22 mouse cellular contexts compared by ENCODE assay signal in genomic region chr6:52235267-52235666, GRCm38 (mm10). TPM values are rescaled to one million over a fixed set of nuclear protein-coding genes. Genes with fewer than 3 reads are reported as not detected.
DNase-seq lines count a peak whose midpoint lies in the region; ATAC-seq lines count a peak whose summit lies in the region.
"Had no signal": no experiment of that assay in that cellular context is flagged by ENCODE, and none has a peak within 500 bp of the region (broad histone marks: within the 10 kb centered on the region; RNA-seq: fewer than 3 reads in every experiment).

No protein-coding gene starts in this region.

- DNase-seq in intestine, embryonic 14.5 days (ENCODE audit: low spot score) = no peak
- peak; percentile 8 for DNase-seq in urinary bladder, postnatal 14 days (ENCODE audit: low spot score)
- DNase-seq in urinary bladder, postnatal 25 days (ENCODE audit: low spot score) = no peak
- DNase-seq in embryo, embryonic 9.5 days (ENCODE audit: extremely low spot score) = no peak
- DNase-seq: adrenal gland, postnatal 36 days; heart, postnatal 36 days; lung, postnatal 10 days; retina, postnatal 1 day had no signal

- no peaks in the 10 kb centered on the region for H3K36me3 ChIP-seq in intestine, embryonic 14.5 days (ENCODE audit: control insufficient read depth, insufficient read depth, low read length)
- no peaks in the 10 kb centered on the region for H3K36me3 ChIP-seq in intestine, embryonic 16.5 days (ENCODE audit: control insufficient read depth, insufficient read depth, low read length)
- peaks cover 28% of the 10 kb centered on the region for H3K36me3 ChIP-seq in limb, embryonic 13.5 days
- no peaks in the 10 kb centered on the region for H3K36me3 ChIP-seq in liver, embryonic 12.5 days
- H3K36me3 ChIP-seq: embryonic facial prominence, embryonic 13.5 days; hindbrain, embryonic 15.5 days had no signal

- no peaks in the 10 kb centered on the region for H3K9me3 ChIP-seq in intestine, embryonic 14.5 days (ENCODE audit: control insufficient read depth, low read length)
- no peaks in the 10 kb centered on the region for H3K9me3 ChIP-seq in intestine, embryonic 16.5 days (ENCODE audit: control insufficient read depth, low read length)
- H3K9me3 ChIP-seq in limb, embryonic 13.5 days = no peaks in the 10 kb centered on the region
- no peaks in the 10 kb centered on the region for H3K9me3 ChIP-seq in liver, embryonic 12.5 days (replicated peaks)
- H3K9me3 ChIP-seq: embryonic facial prominence, embryonic 13.5 days; hindbrain, embryonic 15.5 days had no signal

- peaks cover 99% of the 10 kb centered on the region for H3K27me3 ChIP-seq in intestine, embryonic 14.5 days (replicated peaks; ENCODE audit: control insufficient read depth, insufficient read depth, low read length)
- H3K27me3 ChIP-seq in intestine, embryonic 16.5 days (replicated peaks; ENCODE audit: control insufficient read depth, insufficient read depth, low read length) = peaks cover 74% of the 10 kb centered on the region
- no peaks in the 10 kb centered on the region for H3K27me3 ChIP-seq in limb, embryonic 13.5 days
- H3K27me3 ChIP-seq in liver, embryonic 12.5 days (replicated peaks) = peaks cover 98% of the 10 kb centered on the region
- H3K27me3 ChIP-seq: Patski had no signal

- peak overlapping the region; percentile 32 for H3K4me2 ChIP-seq in intestine, embryonic 14.5 days (ENCODE audit: low read length)
- no peak overlapping the region for H3K4me2 ChIP-seq in intestine, embryonic 16.5 days (ENCODE audit: low read depth, low read length)
- peak overlapping the region; percentile 75 for H3K4me2 ChIP-seq in limb, embryonic 13.5 days (replicated peaks)
- H3K4me2 ChIP-seq in liver, embryonic 12.5 days = no peak overlapping the region
- H3K4me2 ChIP-seq: embryonic facial prominence, embryonic 13.5 days; heart, embryonic 11.5 days; hindbrain, embryonic 15.5 days had no signal

- ATAC-seq in intestine, embryonic 14.5 days (replicated peaks; ENCODE audit: low FRiP score, low TSS enrichment, low read depth) = no peak
- ATAC-seq in intestine, embryonic 16.5 days = no peak
- no peak for ATAC-seq in limb, embryonic 13.5 days (ENCODE audit: low FRiP score, low read depth)
- ATAC-seq in liver, embryonic 12.5 days = no peak
- no peak for ATAC-seq in frontal cortex, adult (ENCODE audit: low TSS enrichment)
- ATAC-seq: forebrain, embryonic 16.5 days; midbrain, embryonic 16.5 days had no signal

- WGBS in intestine, embryonic 14.5 days = 25% methylated on average over 9 of the region's 9 CpGs
- 34% methylated on average over 9 of the region's 9 CpGs for WGBS in intestine, embryonic 16.5 days
- WGBS in limb, embryonic 13.5 days = 10% methylated on average over 9 of the region's 9 CpGs
- 32% methylated on average over 9 of the region's 9 CpGs for WGBS in liver, embryonic 12.5 days (ENCODE audit: insufficient replicate concordance)

- no peak overlapping the region for H3K27ac ChIP-seq in intestine, embryonic 14.5 days (ENCODE audit: low read depth)
- H3K27ac ChIP-seq in intestine, embryonic 16.5 days (ENCODE audit: low read length) = no peak overlapping the region
- peak overlapping the region; percentile 100 for H3K27ac ChIP-seq in limb, embryonic 13.5 days
- H3K27ac ChIP-seq in liver, embryonic 12.5 days = no peak overlapping the region
- H3K27ac ChIP-seq: embryonic facial prominence, embryonic 13.5 days; hindbrain, embryonic 15.5 days had no signal

- H3K9ac ChIP-seq in intestine, embryonic 14.5 days (ENCODE audit: low read length) = no peak overlapping the region; the same call in 1 of the 2 replicates
- H3K9ac ChIP-seq in intestine, embryonic 16.5 days (ENCODE audit: low read depth, low read length) = no peak overlapping the region
- peak overlapping the region; percentile 100 for H3K9ac ChIP-seq in limb, embryonic 13.5 days
- H3K9ac ChIP-seq in liver, embryonic 12.5 days = no peak overlapping the region
- H3K9ac ChIP-seq: embryonic facial prominence, embryonic 13.5 days; hindbrain, embryonic 15.5 days had no signal

- peak overlapping the region; percentile 32; the same call in 1 of the 2 replicates for H3K4me3 ChIP-seq in intestine, embryonic 14.5 days (ENCODE audit: low read depth, low read length)
- no peak overlapping the region; the same call in 1 of the 2 replicates for H3K4me3 ChIP-seq in intestine, embryonic 16.5 days (ENCODE audit: low read length)
- H3K4me3 ChIP-seq in limb, embryonic 13.5 days = peak overlapping the region; percentile 95
- H3K4me3 ChIP-seq in liver, embryonic 12.5 days = no peak overlapping the region
- H3K4me3 ChIP-seq: hindbrain, embryonic 15.5 days had no signal

- no peaks in the 10 kb centered on the region for H3K4me1 ChIP-seq in intestine, embryonic 14.5 days (replicated peaks; ENCODE audit: control insufficient read depth, insufficient read depth, low read length)
- H3K4me1 ChIP-seq in intestine, embryonic 16.5 days (ENCODE audit: control insufficient read depth, insufficient read depth, low read length) = no peaks in the 10 kb centered on the region; the same call in 1 of the 2 replicates
- peaks cover 22% of the 10 kb centered on the region for H3K4me1 ChIP-seq in limb, embryonic 13.5 days
- no peaks in the 10 kb centered on the region for H3K4me1 ChIP-seq in liver, embryonic 12.5 days
- H3K4me1 ChIP-seq: hindbrain, embryonic 15.5 days had no signal

RNA-seq across cellular contexts. Expression of gene Hoxa9, which starts 4.4 kb away (rescaled TPM):
- polyA plus RNA-seq in intestine, embryonic 14.5 days (2014; fragmentation: Nextera tagmentation; extraction: Ambion mirVana) = 4.2 and 7.1 TPM in 2 replicates
- 3.0 and 3.2 TPM in 2 replicates for polyA plus RNA-seq in intestine, embryonic 16.5 days (2015; fragmentation: Nextera tagmentation; extraction: Ambion mirVana)
- polyA plus RNA-seq in limb, embryonic 13.5 days (2015; fragmentation: Nextera tagmentation; extraction: Ambion mirVana) = 58.3 and 63.5 TPM in 2 replicates
- 1.2 and 1.4 TPM in 2 replicates for polyA plus RNA-seq in liver, embryonic 12.5 days (2016; fragmentation: Nextera tagmentation; extraction: Ambion mirVana)
- polyA plus RNA-seq: cerebellum, adult 2 months; embryonic facial prominence, embryonic 13.5 days; forebrain, embryonic 16.5 days; midbrain, embryonic 16.5 days had no signal

RNA-seq across cellular contexts. Expression of gene Hoxa10, which starts 5.4 kb away (rescaled TPM):
- 15.6 and 20.4 TPM in 2 replicates for polyA plus RNA-seq in intestine, embryonic 14.5 days (2014; fragmentation: Nextera tagmentation; extraction: Ambion mirVana)
- 8.6 and 10.0 TPM in 2 replicates for polyA plus RNA-seq in intestine, embryonic 16.5 days (2015; fragmentation: Nextera tagmentation; extraction: Ambion mirVana)
- polyA plus RNA-seq in limb, embryonic 13.5 days (2015; fragmentation: Nextera tagmentation; extraction: Ambion mirVana) = 191 and 207 TPM in 2 replicates
- polyA plus RNA-seq in liver, embryonic 12.5 days (2016; fragmentation: Nextera tagmentation; extraction: Ambion mirVana) = 0.44 and 0.61 TPM in 2 replicates
- polyA plus RNA-seq: cerebellum, adult 2 months; forebrain, embryonic 16.5 days; midbrain, embryonic 16.5 days had no signal

RNA-seq across cellular contexts. Expression of gene Hoxa11, which starts 10.3 kb away (rescaled TPM):
- 2.0 and 2.6 TPM in 2 replicates for polyA plus RNA-seq in intestine, embryonic 14.5 days (2014; fragmentation: Nextera tagmentation; extraction: Ambion mirVana)
- polyA plus RNA-seq in intestine, embryonic 16.5 days (2015; fragmentation: Nextera tagmentation; extraction: Ambion mirVana) = 1.4 and 1.9 TPM in 2 replicates
- 44.5 and 55.0 TPM in 2 replicates for polyA plus RNA-seq in limb, embryonic 13.5 days (2015; fragmentation: Nextera tagmentation; extraction: Ambion mirVana)
- polyA plus RNA-seq in liver, embryonic 12.5 days (2016; fragmentation: Nextera tagmentation; extraction: Ambion mirVana) = 0.06 TPM in 1 of 2 replicates, not detected in the other
- polyA plus RNA-seq: cerebellum, adult 2 months; embryonic facial prominence, embryonic 13.5 days; forebrain, embryonic 16.5 days; heart, embryonic 11.5 days; hindbrain, embryonic 15.5 days; large intestine, adult 2 months; liver, embryonic 16.5 days; midbrain, embryonic 16.5 days; thymus, postnatal 0 days had no signal

RNA-seq across cellular contexts. Expression of gene Hoxa7, which starts 13.6 kb away (rescaled TPM):
- 9.2 and 10.1 TPM in 2 replicates for polyA plus RNA-seq in intestine, embryonic 14.5 days (2014; fragmentation: Nextera tagmentation; extraction: Ambion mirVana)
- polyA plus RNA-seq in intestine, embryonic 16.5 days (2015; fragmentation: Nextera tagmentation; extraction: Ambion mirVana) = 6.0 and 8.2 TPM in 2 replicates
- polyA plus RNA-seq in limb, embryonic 13.5 days (2015; fragmentation: Nextera tagmentation; extraction: Ambion mirVana) = 11.8 and 13.1 TPM in 2 replicates
- polyA plus RNA-seq in liver, embryonic 12.5 days (2016; fragmentation: Nextera tagmentation; extraction: Ambion mirVana) = 0.74 and 0.81 TPM in 2 replicates
- polyA plus RNA-seq: embryonic facial prominence, embryonic 13.5 days; forebrain, embryonic 16.5 days; midbrain, embryonic 16.5 days had no signal

RNA-seq across cellular contexts. Expression of gene Gm28308, which starts 22.1 kb away (rescaled TPM):
- polyA plus RNA-seq in intestine, embryonic 14.5 days (2014; fragmentation: Nextera tagmentation; extraction: Ambion mirVana) = not detected in 2 replicates
- polyA plus RNA-seq in intestine, embryonic 16.5 days (2015; fragmentation: Nextera tagmentation; extraction: Ambion mirVana) = not detected in 2 replicates
- 0.29 TPM in 1 of 2 replicates, not detected in the other for polyA plus RNA-seq in limb, embryonic 13.5 days (2015; fragmentation: Nextera tagmentation; extraction: Ambion mirVana)
- not detected in 2 replicates for polyA plus RNA-seq in liver, embryonic 12.5 days (2016; fragmentation: Nextera tagmentation; extraction: Ambion mirVana)
- polyA plus RNA-seq: cerebellum, adult 2 months; embryonic facial prominence, embryonic 13.5 days; forebrain, embryonic 16.5 days; heart, embryonic 11.5 days; hindbrain, embryonic 15.5 days; liver, embryonic 16.5 days; midbrain, embryonic 16.5 days; thymus, postnatal 0 days had no signal

Comparison
In these comparisons a context has a peak if more than half of its experiments do, and no peak if none do; other contexts are left out.
1. H3K4me2 ChIP-seq: peak in intestine, embryonic 14.5 days (single experiment) and limb, embryonic 13.5 days (single experiment); none in intestine, embryonic 16.5 days (single experiment) and liver, embryonic 12.5 days (single experiment).
2. H3K4me3 ChIP-seq: peak in intestine, embryonic 14.5 days (single experiment) and limb, embryonic 13.5 days (single experiment); none in intestine, embryonic 16.5 days (single experiment) and liver, embryonic 12.5 days (single experiment).
3. RNA of gene Hoxa11, which starts 10.3 kb away (polyA plus RNA-seq): 44.5 to 55.0 TPM in limb, embryonic 13.5 days; 2.0 to 2.6 TPM in intestine, embryonic 14.5 days, 1.4 to 1.9 TPM in intestine, embryonic 16.5 days and 0.06 TPM in liver, embryonic 12.5 days; every median in the first group is over 10 times any median in the second.